Mouse (Mus musculus) embryonic facial prominence, embryonic 10.5 days (tissue): ENCODE data around the gene Afp. TPM values are rescaled to one million over a fixed set of nuclear protein-coding genes. Genes with fewer than 3 reads are reported as not detected.

Experiments used
- DNase-seq: peaks from one replicate; pipeline ENCODE4 v3.0.0-alpha.2; 2017; ENCODE audit warnings: low spot score
- H3K27ac ChIP-seq: fragments of 300-500 bp; sonication (generic); replicated peaks from 2 replicates; pipeline ENCODE4 v1.5.1; 2016; ENCODE audit warnings: mild to moderate bottlenecking
- H3K27me3 ChIP-seq: fragments of 300-500 bp; sonication (generic); replicated peaks from 2 replicates; pipeline ENCODE4 v1.6.1; 2016; ENCODE audit warnings: low read depth, mild to moderate bottlenecking; ENCODE audit not compliant: poor library complexity, severe bottlenecking
- H3K36me3 ChIP-seq: fragments of 300-500 bp; sonication (generic); replicated peaks from 2 replicates; pipeline ENCODE4 v1.6.1; 2016; ENCODE audit warnings: mild to moderate bottlenecking, moderate library complexity
- H3K4me1 ChIP-seq: fragments of 300-500 bp; sonication (generic); 2 replicates; pipeline ENCODE4 v1.6.1; 2016
- H3K4me3 ChIP-seq: fragments of 300-500 bp; sonication (generic); 2 replicates; pipeline ENCODE4 v1.5.1; 2016; ENCODE audit warnings: mild to moderate bottlenecking, moderate library complexity
- H3K9me3 ChIP-seq: fragments of 300-500 bp; sonication (generic); 2 replicates; pipeline ENCODE4 v1.6.1; 2016; ENCODE audit warnings: mild to moderate bottlenecking
- WGBS: fragments of 180-500 bp; shearing (Covaris S2); methylation state at CpG from one replicate; pipeline ENCODE4 v1.1.7; 2016; 5-methylcytosine and 5-hydroxymethylcytosine counted together
- polyA plus RNA-seq: library from polyadenylated mRNA; unstranded; fragments of >200 nt; fragmentation: Nextera tagmentation; extraction: Ambion mirVana; gene quantifications from 2 replicates; pipeline ENCODE4 v1.2.1, GENCODE M21; 2016

Gene Afp
- polyA plus RNA-seq, 1 experiment from 2014 or later, result 0.19 TPM

DNA sequence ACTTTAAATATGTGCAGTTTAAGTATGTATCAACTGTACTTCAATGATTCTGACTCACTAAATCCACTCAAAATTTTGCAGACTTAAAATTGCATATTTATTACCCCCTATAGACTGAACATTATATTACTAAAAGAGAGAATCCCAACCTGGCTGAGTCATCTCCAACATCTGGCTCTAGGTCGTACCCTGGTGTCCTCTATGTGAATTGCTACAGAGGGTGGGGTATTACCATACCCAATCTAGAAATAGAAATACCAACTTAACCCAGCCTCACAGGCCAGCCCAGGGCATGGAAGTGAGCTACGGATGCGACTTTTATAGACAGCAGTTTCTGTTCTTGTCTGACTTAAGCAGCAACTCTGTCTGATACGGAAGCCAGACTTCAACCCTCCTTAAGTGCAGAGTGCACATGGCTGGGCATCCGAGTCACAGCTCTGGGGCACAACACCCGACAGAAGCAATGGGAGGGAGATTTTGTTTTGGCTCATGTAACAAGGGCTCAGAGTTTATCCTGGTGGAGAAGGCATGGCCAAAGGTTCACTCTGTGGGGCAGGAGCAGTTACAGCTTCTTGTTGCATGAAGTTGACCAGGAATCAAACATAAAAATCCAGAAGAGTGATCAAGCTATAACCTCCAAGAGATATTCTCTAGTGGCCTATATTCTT lies 21.9 kb downstream of the Afp start:
- Histone ChIP-seq H3K27me3 (no peaks in the 10 kb centered on the region), H3K36me3 (no peaks in the 10 kb centered on the region), H3K4me3 (no peak overlapping the region), H3K27ac (no peak overlapping the region), H3K4me1 (no peaks in the 10 kb centered on the region), H3K9me3 (no peaks in the 10 kb centered on the region)
- WGBS, result 80% methylated on average over 6 of the region's 6 CpGs
- no peak for DNase-seq

DNA sequence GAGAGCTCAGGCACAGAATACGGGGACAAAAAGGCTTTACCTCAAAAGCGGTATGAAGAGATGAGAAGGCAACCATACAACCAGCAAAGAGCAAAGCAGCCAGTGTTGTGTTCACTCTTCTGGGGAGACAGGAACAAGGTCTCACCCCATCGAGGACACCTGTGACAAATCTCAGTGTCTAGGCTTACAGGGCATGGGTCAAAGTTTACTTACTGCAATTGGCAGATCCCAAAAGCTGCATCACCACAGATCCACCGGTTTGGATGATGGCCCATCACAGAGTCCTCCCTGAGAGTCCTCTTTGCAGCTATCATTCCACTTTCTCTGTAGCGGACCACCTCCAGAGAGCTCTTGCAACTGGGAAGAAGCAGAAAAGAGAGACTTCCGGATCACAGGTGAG lies 25.0 kb downstream of the Afp start:
- H3K27me3 ChIP-seq, result no peaks in the 10 kb centered on the region
- WGBS, result 88% methylated on average over 6 of the region's 6 CpGs
- DNase-seq, result no peak
- H3K4me1 ChIP-seq, result no peaks in the 10 kb centered on the region
- no peak overlapping the region for H3K27ac ChIP-seq
- H3K4me3 ChIP-seq, result no peak overlapping the region
- no peaks in the 10 kb centered on the region for H3K9me3 ChIP-seq
- H3K36me3 ChIP-seq, result no peaks in the 10 kb centered on the region

DNA sequence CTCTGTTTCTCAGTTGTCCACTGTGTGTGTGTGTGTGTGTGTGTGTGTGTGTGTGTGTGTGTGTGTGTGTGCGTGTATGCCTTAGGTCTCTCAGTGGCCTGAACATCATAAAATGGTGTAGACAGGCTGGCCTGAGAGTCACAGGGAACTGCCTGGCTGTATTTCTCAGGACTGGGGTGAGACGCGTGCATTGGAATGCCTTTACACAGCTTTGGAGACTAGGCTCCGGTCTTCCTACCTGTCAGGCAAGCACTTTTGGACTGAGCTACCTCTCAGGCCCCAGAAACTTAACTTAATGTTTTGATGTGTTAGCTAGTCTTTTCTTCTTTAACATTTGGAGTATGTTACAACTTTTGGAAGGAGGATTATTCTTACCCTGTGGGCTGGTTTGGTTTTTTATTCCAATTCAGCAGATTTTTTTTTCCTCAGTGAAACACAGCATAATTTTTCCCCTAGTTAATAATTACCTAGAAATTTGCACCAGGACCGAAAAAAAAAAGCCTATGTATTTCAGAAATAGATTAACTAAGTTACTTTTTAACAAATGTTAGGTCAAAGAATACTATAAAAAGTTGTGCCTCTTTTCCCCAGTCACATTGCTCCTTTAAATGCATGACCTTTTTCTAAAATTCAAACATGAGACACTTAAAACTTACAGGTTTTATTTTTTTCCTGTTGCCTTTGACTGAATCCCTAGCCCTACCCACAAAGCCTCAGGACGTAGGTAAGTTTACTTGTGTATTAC lies 28.0 kb downstream of the Afp start, which contains the start of gene Afm:
Gene Afm, plus strand, starts transcription at position 577 of the 745 bp plus-strand sequence.
- H3K27ac ChIP-seq, result no peak within 1 kb of the TSS
- no peak for DNase-seq
- H3K4me3 ChIP-seq, result no peak within 1 kb of the TSS
- H3K4me1 ChIP-seq, result no peaks in the 10 kb centered on the region
- 85% methylated on average over 6 of the region's 6 CpGs for WGBS
- no peaks in the 10 kb centered on the region for H3K27me3 ChIP-seq
- no peaks in the 10 kb centered on the region for H3K36me3 ChIP-seq
- H3K9me3 ChIP-seq, result no peaks in the 10 kb centered on the region

DNA sequence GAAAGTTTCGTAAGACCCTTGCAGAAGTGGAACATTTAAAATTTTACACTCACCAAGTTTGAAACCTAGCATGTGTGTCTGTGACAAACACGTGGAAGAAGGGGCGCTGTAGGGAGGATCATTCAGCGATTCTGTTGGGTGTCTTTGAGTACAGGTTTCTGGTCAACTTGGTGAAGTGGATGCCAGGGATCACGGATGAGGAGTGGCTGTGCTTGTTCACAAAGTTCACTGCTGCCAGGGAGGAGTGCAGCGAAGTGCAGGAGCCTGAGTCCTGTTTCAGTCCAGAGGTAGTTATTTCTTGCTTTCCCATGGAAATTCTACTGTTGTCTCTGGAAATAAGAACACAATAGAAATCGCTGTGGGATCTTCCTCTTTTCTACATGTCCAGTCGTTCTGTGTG lies 60.7 kb downstream of the Afp start:
- no peak for DNase-seq
- Histone ChIP-seq H3K36me3 (no peaks in the 10 kb centered on the region), H3K27ac (no peak overlapping the region), H3K4me1 (no peaks in the 10 kb centered on the region), H3K9me3 (no peaks in the 10 kb centered on the region), H3K4me3 (no peak overlapping the region), H3K27me3 (no peaks in the 10 kb centered on the region)
- WGBS, result 87% methylated on average over 8 of the region's 8 CpGs

DNA sequence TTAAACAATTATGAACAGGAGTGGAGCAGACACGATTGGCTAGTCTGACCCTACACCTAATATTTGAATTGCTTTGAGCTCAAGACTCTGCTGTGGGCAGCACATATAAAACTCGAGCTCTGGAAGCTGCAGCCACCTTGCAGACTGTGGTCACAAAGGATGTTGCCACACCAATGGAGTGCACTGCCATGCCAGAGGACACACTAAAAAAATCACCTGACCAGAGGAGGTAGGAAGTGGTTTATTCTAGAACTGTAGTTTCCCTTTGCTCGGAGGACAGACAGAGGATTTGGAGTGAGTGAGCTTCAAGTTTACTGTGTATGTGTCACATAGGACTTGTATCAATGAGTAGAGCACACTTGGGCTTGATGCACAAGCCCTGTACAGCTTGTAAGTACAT lies 65.5 kb downstream of the Afp start:
- no peak overlapping the region for H3K4me3 ChIP-seq
- H3K36me3 ChIP-seq, result no peaks in the 10 kb centered on the region
- DNase-seq, result no peak
- 84% methylated on average over 3 of the region's 3 CpGs for whole genome bisulfite sequencing
- H3K27me3 ChIP-seq, result no peaks in the 10 kb centered on the region
- no peak overlapping the region for H3K27ac ChIP-seq
- H3K4me1 ChIP-seq, result no peaks in the 10 kb centered on the region
- no peaks in the 10 kb centered on the region for H3K9me3 ChIP-seq

Other genes starting within 250 kb of the Afp start
- gene Ankrd17, start 124.2 kb upstream of the Afp start, polyA plus RNA-seq, result 26.3 and 26.8 TPM in 2 replicates
- 5.2 and 5.3 TPM in 2 replicates for gene Gm9958, start 123.5 kb upstream of the Afp start, polyA plus RNA-seq
- not detected in 2 replicates for gene Alb, start 29.8 kb upstream of the Afp start, polyA plus RNA-seq
- not detected in 2 replicates for gene Afm, start 28.2 kb downstream of the Afp start, polyA plus RNA-seq
- gene 5830473C10Rik, start 70.4 kb downstream of the Afp start, polyA plus RNA-seq, result not detected in 2 replicates
- gene Rassf6, start 149.9 kb downstream of the Afp start, polyA plus RNA-seq, result 0.30 and 0.40 TPM in 2 replicates